Mouse (Mus musculus): Measurements from ENCODE around the gene Gm8797. TPM values are rescaled to one million over a fixed set of nuclear protein-coding genes. Genes with fewer than 3 reads are reported as not detected.
A peak's percentile ranks its signal among the peaks of the same experiment; 100 is the strongest.
"Not testable (repeated sequence)": the region's sequence is repeated elsewhere in the genome, so short reads cannot be mapped to it uniquely, and the experiment has no call there.

Gm8797 gene
- total RNA-seq (2021), result 10 to 100 TPM; 16.4 to 22.5 TPM

DNA sequence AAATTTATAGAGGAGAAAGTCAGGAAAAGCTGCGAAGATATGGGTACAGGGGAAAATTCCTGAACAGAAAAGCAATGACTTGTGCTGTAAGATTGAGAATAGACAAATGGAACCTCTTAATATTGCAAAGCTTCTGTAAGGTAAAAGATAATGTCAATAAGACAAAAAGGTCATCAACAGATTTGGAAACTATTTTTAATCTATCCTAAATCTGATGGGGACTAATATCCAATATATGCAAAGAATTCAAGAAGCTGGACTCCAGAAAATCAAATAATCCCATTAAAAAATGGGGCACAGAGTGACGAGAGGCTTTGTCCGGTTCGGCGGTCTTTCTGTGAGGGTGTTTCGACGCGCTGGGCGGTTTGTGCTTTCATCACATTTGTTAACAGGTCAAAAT lies at the start of gene Gm8797:
Gm8797 (plus strand) TSS at position 301 of the 400 bp plus-strand sequence.
- DNase-seq (ENCODE audit: low spot score in 2 of 2); intact Hi-C loops (cut with DNase I): not testable (repeated sequence)

DNA sequence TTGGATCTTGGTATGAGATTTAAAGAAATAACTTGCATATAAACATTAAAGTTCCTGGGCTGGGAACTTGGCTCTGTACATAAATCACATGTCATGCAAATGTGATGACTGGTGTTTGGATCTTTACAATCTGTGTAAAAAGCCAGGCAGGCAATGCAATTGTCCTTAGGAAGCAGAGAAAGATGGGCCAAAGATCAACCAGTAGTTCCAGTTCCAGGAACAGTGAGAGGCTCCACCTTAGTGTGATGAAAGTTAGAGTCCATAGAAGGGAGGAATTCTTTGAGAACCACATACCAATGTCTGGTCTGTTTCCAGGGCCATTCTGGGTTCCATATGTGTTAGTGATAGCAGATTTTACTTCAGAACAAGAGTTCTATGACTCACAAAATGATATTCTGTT lies 36.1 kb upstream of the Gm8797 start:
- intact Hi-C loops (cut with DNase I), result no loop called here
- no peak for DNase-seq (ENCODE audit: low spot score in 2 of 2)

DNA sequence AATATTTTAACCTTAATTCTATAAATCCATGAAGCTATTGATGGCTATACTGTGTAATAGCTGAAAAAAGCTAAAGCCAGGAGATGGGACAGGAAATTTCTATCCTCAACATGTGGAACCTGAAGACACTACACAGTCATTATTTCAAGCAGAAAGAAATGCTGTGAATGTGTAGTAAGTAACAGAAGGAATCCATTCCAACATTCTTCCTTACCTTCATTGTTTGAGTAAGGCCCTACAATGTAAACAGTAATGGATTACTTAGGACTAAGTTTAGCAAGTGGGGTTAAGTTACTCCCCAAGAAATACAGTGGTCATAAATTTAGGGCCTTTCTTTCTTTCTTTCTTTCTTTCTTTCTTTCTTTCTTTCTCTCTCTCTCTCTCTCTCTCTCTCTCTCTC lies 17.7 kb upstream of the Gm8797 start:
- intact Hi-C loops (cut with DNase I), result no loop called here
- no peak for DNase-seq (ENCODE audit: low spot score in 2 of 2)

DNA sequence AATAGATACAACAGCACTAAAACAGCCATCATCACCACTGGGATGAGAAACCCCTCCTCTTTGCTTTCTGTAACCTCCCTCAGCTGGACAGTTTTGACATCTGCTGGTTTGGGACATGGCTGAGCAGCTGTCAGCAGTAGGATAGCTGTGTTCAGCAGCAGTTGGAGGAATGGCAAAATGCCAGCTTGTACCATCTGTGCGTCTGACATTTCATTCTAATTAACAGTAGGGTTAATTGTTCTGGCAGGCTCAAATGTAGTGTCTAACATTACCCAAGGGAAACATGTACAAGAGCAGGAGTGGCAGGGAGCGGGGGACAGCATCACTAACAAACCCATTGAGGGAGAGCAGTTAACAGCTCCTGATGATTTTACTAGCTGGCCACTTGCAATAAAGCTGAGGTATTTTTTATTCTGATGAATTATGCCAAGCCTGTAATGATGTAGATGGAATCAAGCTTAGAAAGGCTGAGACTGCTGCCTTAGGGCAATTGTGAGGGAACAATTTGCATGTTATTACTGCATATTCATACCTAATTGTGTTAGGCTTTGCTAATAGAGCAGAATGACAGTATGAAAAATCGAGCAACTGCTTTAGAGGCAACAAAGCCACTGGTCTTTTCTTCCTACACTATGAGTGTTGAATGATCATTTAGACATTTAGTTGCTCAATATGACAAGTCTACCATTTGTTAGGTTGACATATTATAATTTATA lies 4.3 kb downstream of the Gm8797 start:
- peak in 1 of 2 experiments; percentile 10 for DNase-seq (ENCODE audit: low spot score in 2 of 2)
- intact Hi-C loops (cut with DNase I), result no loop called here

- DNase-seq (ENCODE audit: low spot score in 2 of 2), result no peak
- intact Hi-C loops (cut with DNase I), result no loop called here
Measured at GRCm38 (mm10) chr3:5766256-5766655, 15.7 kb downstream of the Gm8797 start.

- no peak for DNase-seq (ENCODE audit: low spot score in 2 of 2)
- intact Hi-C loops (cut with DNase I), result no loop called here
Measured at GRCm38 (mm10) chr3:5776894-5777293, 26.3 kb downstream of the Gm8797 start.

Measured in left cerebral cortex, postnatal 36 days (tissue).